Mouse (Mus musculus) heart, embryonic 16.5 days (tissue): ENCODE results near the gene Klhl26. TPM values are rescaled to one million over a fixed set of nuclear protein-coding genes. Genes with fewer than 3 reads are reported as not detected.
A peak's percentile ranks its signal among the peaks of the same experiment; 100 is the strongest.

Source experiments
- ATAC-seq: fragments of 200-750 bp; cut with Nextera tagmentation; replicated peaks from 2 replicates; pipeline ENCODE4 v1.8.0; 2017; ENCODE audit warnings: moderate number of reproducible peaks; ENCODE audit not compliant: insufficient read depth, low FRiP score; ENCODE audit errors: extremely low read depth
- H3K27ac ChIP-seq: fragments of 300-500 bp; sonication (generic); 2 replicates; pipeline ENCODE4 v1.5.1; 2014; ENCODE audit warnings: mild to moderate bottlenecking, low read length, control low read depth, moderate library complexity
- H3K27me3 ChIP-seq: fragments of 300-500 bp; sonication (generic); 2 replicates; pipeline ENCODE4 v1.6.1; 2014; ENCODE audit warnings: low read length, mixed read lengths; ENCODE audit not compliant: control insufficient read depth, insufficient read depth
- H3K36me3 ChIP-seq: fragments of 300-500 bp; sonication (generic); 2 replicates; pipeline ENCODE4 v1.6.1; 2014; ENCODE audit not compliant: control insufficient read depth, insufficient read depth
- H3K4me1 ChIP-seq: fragments of 300-500 bp; sonication (generic); 2 replicates; pipeline ENCODE4 v1.6.1; 2014; ENCODE audit warnings: low read length, mixed read lengths; ENCODE audit not compliant: control insufficient read depth, insufficient read depth
- H3K4me2 ChIP-seq: fragments of 300-500 bp; sonication (generic); 2 replicates; pipeline ENCODE4 v1.6.1; 2014; ENCODE audit warnings: low read depth, mild to moderate bottlenecking, control low read depth, low read length
- H3K4me3 ChIP-seq: fragments of 300-500 bp; sonication (generic); 2 replicates; pipeline ENCODE4 v1.5.1; 2014; ENCODE audit warnings: mild to moderate bottlenecking, control low read depth, low read length
- H3K9ac ChIP-seq: fragments of 300-500 bp; sonication (generic); 2 replicates; pipeline ENCODE4 v1.6.1; 2014; ENCODE audit warnings: low read length, control low read depth
- H3K9me3 ChIP-seq: fragments of 300-500 bp; sonication (generic); replicated peaks from 2 replicates; pipeline ENCODE4 v1.6.1; 2016; ENCODE audit warnings: low read length; ENCODE audit not compliant: control insufficient read depth
- WGBS: fragments of 180-500 bp; shearing (Covaris S2); extraction: QIAGEN DNeasy Blood & Tissue Kit; methylation state at CpG from one replicate; pipeline ENCODE4 v1.1.7; 2014; 5-methylcytosine and 5-hydroxymethylcytosine counted together
- polyA plus RNA-seq: library from polyadenylated mRNA; unstranded; fragments of >200 nt; fragmentation: Nextera tagmentation; extraction: Ambion mirVana; gene quantifications from 2 replicates; pipeline ENCODE4 v1.2.1, GENCODE M21; 2015

Klhl26 gene
- polyA plus RNA-seq, 1 experiment from 2014 or later = 9.9 TPM

DNA sequence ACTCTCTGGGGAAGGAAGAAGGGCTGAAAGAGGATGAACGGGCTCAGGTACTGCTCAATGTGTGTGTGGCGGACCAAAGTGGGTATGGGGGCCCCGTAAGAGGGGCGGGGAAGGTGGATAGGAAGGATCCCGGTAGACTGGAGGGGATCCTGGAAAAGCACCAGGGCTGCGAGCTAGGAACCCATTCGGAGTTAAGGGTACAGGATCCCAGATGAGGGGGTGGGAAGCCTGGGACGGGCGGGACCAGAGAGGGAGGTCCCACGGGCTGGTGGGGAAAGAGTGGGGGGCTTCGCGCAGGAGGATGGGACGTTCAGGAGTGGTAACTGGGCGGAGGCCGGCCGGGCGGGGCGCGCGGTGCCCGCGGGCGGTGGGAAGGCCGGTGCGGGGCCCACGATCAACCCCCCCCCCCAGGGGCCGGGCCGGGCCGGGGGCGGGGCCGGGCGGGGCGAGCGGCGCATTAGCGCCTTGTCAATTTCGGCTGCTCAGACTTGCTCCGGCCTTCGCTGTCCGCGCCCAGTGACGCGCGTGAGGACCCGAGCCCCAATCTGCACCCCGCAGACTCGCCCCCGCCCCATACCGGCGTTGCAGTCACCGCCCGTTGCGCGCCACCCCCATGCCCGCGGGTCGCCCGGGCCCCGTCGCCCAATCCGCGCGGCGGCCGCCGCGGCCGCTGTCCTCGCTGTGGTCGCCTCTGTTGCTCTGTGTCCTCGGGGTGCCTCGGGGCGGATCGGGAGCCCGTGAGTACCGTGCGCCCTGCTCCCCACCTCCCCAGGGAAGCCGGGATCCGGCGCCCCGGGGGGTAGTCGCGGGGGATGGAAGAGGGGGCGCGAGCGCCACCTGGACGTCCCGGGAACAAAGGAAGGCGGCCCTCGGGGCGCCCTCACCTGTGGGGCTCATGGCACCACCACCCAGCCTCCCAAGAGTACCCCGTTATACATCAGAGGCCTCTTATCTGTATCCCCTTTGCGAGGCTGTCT, 16.2 kb upstream of the Klhl26 start, which contains the start of gene Crlf1:
Gene Crlf1 (plus strand): TSS at position 495 of the 977 bp plus-strand sequence.
- Histone ChIP-seq H3K9me3 (no peaks in the 10 kb centered on the region), H3K4me1 (peaks cover 32% of the 10 kb centered on the region), H3K9ac (peak within 1 kb of the TSS; percentile 51), H3K4me3 (peak within 1 kb of the TSS; percentile 52), H3K4me2 (peak within 1 kb of the TSS; percentile 71), H3K36me3 (no peaks in the 10 kb centered on the region), H3K27me3 (peaks cover 95% of the 10 kb centered on the region), H3K27ac (no peak within 1 kb of the TSS)
- 1% methylated on average over 73 of the region's 93 CpGs for WGBS
- ATAC-seq = no peak; the same call in 1 of the 2 replicates

DNA sequence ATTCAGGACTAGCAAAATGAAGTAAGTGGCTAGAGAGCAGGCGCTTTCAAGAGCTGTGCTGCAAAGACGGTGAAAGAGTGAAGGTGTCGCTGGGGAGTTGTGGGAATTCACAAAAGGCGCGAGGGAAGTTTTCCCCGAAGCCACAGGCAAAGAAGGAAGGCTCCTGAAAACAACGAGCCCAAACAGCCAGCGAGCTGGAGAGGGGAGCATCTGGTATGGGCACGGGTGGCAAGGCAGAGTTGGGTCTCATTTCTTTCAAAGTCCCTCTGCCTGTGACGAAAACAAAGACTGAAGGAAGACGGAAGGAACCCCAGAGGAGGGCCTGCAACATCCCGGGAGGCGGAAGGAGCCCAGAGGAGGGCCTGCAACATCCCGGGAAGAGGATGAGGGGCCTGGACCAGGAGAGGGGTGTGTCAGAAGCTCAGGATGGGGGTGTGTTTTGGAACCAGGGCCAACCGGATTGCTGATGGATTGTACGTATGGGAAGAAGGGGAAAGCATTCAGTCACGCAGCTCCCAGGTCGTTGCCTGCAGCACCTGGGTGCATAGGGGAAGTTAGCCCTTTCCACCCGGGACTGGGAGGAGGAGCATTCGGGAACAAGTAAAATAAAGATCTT, 14.2 kb upstream of the Klhl26 start:
- no peaks in the 10 kb centered on the region for H3K36me3 ChIP-seq
- H3K4me2 ChIP-seq = no peak overlapping the region
- H3K27me3 ChIP-seq = peaks cover 95% of the 10 kb centered on the region
- 7% methylated on average over 20 of the region's 20 CpGs for WGBS
- H3K27ac ChIP-seq = no peak overlapping the region
- no peak overlapping the region for H3K4me3 ChIP-seq
- H3K9me3 ChIP-seq = no peaks in the 10 kb centered on the region
- no peak for ATAC-seq
- peaks cover 32% of the 10 kb centered on the region for H3K4me1 ChIP-seq
- no peak overlapping the region for H3K9ac ChIP-seq

DNA sequence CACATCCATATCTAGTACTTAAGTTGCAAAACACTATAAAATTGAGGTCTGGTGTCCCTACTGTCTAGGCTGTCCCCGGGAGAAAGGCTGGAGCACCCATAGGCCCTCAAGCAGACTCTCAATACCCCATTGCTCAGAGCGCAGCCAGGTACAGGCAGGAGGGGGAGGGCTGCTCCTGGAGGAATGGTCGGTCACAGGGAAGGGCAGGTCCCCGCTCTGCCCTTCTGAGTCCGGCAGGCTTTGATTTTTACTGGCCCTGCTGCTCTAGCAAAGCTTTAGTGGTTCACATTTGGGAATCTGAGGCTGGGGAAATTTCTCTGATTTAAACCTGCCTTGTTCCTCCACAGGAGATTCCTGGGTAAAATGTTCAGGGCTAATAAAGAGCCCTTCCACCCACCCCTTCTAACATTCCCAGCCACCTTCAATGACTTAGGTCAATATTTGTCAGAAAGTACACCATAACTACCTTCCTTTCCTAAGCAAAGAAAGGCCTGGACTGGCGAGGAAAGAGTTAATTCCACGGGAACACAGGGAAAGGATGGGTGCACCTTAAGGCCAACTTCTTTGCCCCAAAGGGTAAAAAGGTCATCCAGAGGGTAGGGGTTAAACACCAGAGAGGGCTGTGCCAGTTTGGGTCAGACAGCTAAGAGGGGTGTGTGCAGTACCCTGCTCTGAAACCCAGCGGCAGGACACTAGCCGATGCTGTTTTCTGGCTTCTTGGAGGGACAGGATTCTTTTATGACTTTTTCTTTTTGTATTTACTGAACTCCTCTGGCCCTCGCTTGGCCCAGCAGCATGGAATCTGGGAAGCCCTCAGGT, 13.5 kb upstream of the Klhl26 start:
- Histone ChIP-seq H3K36me3 (no peaks in the 10 kb centered on the region), H3K27ac (no peak overlapping the region), H3K4me1 (peaks cover 32% of the 10 kb centered on the region), H3K4me3 (no peak overlapping the region), H3K27me3 (peaks cover 95% of the 10 kb centered on the region), H3K9ac (no peak overlapping the region), H3K9me3 (no peaks in the 10 kb centered on the region), H3K4me2 (no peak overlapping the region)
- WGBS = 23% methylated on average over 10 of the region's 10 CpGs
- ATAC-seq = no peak

DNA sequence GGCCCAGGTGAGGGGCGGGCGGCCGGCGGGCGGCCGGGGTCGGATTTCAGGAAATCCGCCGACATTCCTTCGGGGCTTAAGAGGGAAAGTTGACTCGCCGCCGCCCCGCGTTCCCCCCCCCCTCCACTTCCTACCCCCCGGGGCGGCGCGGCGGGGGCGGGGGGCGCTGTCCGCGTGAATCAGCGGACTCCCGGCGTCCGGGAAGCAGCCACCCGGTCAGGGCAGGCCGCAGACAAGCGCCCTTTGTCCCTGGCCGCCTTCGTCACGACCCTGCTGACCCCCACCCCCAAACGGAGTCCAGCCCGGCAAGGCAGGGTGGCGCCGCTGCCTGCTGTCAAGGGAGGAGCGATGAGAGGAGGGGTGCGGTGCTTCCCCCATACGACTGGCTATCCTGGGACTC, 12.8 kb upstream of the Klhl26 start:
- Histone ChIP-seq H3K36me3 (no peaks in the 10 kb centered on the region), H3K4me2 (peak overlapping the region; percentile 65), H3K27ac (no peak overlapping the region), H3K9me3 (no peaks in the 10 kb centered on the region), H3K27me3 (peaks cover 95% of the 10 kb centered on the region), H3K9ac (peak overlapping the region; percentile 45; the same call in 1 of the 2 replicates), H3K4me1 (peaks cover 32% of the 10 kb centered on the region), H3K4me3 (peak overlapping the region; percentile 42)
- 2% methylated on average over 36 of the region's 41 CpGs for WGBS
- ATAC-seq = no peak

DNA sequence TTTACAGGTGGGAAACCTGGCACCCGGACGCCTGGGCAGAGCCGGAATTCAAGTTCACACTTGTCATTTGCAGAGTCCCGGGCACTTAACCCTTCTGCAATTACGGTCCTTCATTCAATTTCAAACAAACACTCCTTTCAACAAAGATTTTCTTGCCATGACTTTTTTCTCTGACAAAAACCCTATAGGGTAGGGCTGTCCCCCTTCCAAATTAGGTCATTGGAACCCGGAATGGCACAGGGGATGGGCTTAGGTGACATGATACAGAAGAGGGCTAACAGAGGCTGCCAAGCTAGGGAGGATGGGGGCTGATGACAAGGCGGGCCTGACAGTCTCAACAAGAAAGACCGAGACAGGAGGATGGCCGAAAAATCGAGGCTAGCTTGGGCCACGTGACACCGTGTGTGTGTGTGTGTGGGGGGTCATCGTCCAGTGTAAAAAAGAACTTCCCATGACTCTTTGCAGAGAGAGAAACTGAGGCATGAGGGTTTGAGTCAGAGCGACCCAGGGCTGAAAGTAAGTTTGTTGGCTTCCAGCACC, 12.2 kb upstream of the Klhl26 start:
- H3K27me3 ChIP-seq = peaks cover 94% of the 10 kb centered on the region
- H3K9me3 ChIP-seq = no peaks in the 10 kb centered on the region
- no peaks in the 10 kb centered on the region for H3K36me3 ChIP-seq
- 3% methylated on average over 14 of the region's 14 CpGs for WGBS
- no peak for ATAC-seq
- no peak overlapping the region for H3K27ac ChIP-seq
- peak overlapping the region; percentile 65 for H3K4me2 ChIP-seq
- peak overlapping the region; percentile 44 for H3K4me3 ChIP-seq
- H3K4me1 ChIP-seq = peaks cover 32% of the 10 kb centered on the region
- H3K9ac ChIP-seq = peak overlapping the region; percentile 45; the same call in 1 of the 2 replicates

DNA sequence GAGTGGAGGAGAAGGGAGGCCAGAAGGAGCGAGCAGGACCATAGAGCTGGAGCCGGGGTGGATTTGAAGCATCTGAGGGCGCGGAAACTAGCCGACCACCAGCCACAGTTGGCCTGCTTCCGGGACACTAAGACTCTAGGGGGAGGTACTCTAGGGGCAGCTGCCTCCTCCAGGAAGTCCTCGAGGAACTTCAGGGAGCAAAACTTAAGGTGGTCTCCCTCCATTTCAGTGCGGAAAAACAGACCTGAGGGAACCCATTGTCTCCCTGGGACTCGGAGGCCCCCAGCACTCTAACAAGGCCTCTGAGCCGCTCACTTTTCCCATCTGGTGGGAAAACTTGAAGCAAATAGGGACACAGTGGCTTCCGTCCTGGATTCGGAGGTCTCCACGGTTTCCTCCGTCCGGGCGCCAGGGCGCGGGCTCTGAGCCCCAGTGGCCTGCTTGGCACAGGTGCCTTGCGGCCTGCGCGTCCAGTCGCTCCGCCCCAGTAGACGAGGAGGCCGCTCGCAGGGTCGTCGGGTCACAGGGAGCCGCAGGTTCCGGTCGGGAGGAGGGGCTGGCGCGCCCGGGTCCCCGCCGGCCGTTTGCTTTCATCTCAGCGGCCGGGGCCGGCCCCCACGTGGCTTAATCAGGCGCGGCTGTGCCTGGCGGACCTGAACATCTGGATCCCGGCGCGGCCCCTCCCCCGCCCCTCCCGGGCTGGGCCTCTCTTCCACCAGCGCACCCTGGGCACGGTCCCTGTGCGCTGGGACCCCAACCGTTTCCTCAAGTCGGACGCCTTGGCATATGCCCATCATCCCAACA, 11.4 kb upstream of the Klhl26 start:
- Histone ChIP-seq H3K4me2 (peak overlapping the region; percentile 61), H3K4me3 (peak overlapping the region; percentile 44), H3K4me1 (peaks cover 24% of the 10 kb centered on the region), H3K9me3 (no peaks in the 10 kb centered on the region), H3K9ac (0 out of 2 replicates have a peak overlapping the region, but pooled peaks have one; percentile 24), H3K27me3 (peaks cover 90% of the 10 kb centered on the region), H3K36me3 (no peaks in the 10 kb centered on the region), H3K27ac (no peak overlapping the region)
- no peak for ATAC-seq
- WGBS = 4% methylated on average over 55 of the region's 55 CpGs

DNA sequence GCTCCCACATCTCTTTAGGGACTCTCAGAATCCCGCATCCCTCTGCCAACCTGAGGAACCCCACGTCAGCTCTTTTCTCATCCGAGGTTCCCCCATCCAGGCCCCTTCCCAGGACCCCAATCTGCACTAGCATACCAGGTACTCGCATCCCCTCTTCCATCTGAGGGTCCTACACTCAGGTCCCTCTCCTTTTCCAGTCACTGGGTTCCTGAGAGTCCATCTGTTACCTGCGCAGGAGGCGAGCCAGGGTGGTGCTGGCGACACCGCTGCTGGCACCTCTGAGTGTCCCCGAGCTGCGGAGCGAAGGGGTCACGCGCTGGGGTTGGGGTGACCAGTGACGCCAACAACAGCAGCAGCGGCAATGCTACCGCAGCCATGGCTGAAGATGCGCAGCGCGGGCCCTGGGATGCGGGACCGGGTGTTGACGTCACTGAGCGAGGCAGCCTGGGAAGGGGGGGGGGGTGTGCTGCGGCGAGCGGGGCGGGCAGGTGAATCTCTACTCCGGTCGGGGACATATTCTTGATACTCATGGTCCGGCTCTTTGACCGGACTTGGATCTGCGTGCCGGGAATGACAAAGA, 10.3 kb upstream of the Klhl26 start, which contains the start of gene Tmem59l:
Gene Tmem59l (minus strand): TSS at position 418 of the 580 bp plus-strand sequence.
- no peak within 1 kb of the TSS for H3K27ac ChIP-seq
- 0 out of 2 replicates have a peak within 1 kb of the TSS, but pooled peaks have one; percentile 24 for H3K9ac ChIP-seq
- WGBS = 5% methylated on average over 33 of the region's 33 CpGs

More for the DNA sequence above, 10.3 kb upstream of the Klhl26 start, which contains the start of gene Tmem59l:
- no peaks in the 10 kb centered on the region for H3K36me3 ChIP-seq
- H3K9me3 ChIP-seq = no peaks in the 10 kb centered on the region
- H3K4me3 ChIP-seq = peak within 1 kb of the TSS; percentile 44
- H3K4me2 ChIP-seq = peak within 1 kb of the TSS; percentile 61
- H3K4me1 ChIP-seq = peaks cover 16% of the 10 kb centered on the region
- peaks cover 86% of the 10 kb centered on the region for H3K27me3 ChIP-seq
- no peak for ATAC-seq
